ENCODE assay signal across 9 mouse cellular contexts in the genomic region with DNA sequence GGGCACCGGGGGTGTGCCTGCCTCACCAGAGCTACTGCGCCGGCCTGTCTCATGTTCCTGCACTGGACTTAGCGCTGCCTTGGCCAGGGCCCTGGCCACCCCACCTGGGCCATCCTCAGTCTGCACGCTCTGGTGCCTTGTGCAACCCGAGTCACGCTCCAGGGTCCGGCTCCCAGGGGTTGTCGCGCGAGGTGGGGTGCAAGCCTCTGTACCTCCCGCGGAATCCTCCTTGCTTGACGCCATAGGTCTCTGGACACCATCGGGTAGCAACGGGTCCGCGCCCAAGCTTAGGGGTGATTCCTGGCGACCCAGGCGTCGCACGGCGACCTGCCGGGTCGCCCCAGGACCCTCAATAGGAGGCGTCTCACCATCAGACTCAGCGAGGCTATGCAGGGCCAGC. TPM values are rescaled to one million over a fixed set of nuclear protein-coding genes. Genes with fewer than 3 reads are reported as not detected.
DNase-seq lines count a peak whose midpoint lies in the region; ATAC-seq and TF ChIP-seq lines count a peak whose summit lies in the region.
"Had no signal": no experiment of that assay in that cellular context is flagged by ENCODE, and none has a peak within 500 bp of the region (broad histone marks: within the 10 kb centered on the region; RNA-seq: fewer than 3 reads in every experiment).

No protein-coding gene starts in this region.

- H3K4me3 ChIP-seq in kidney, embryonic 14.5 days (ENCODE audit: low read length) = peak overlapping the region; percentile 44
- peak overlapping the region; percentile 62 for H3K4me3 ChIP-seq in brown adipose tissue, adult 24 weeks (ENCODE audit: insufficient read depth, low read depth, low read length)
- peak overlapping the region; percentile 43 for H3K4me3 ChIP-seq in heart, postnatal 0 days (ENCODE audit: low read depth, low read length)
- peak overlapping the region in 1 of 2 experiments; percentile 40; a peak in 3 of 4 replicates for H3K4me3 ChIP-seq in liver, embryonic 14.5 days (ENCODE audit: insufficient read depth in 1 of 2, low read depth in 2 of 2, low read length in 2 of 2)

- DNase-seq in kidney, postnatal 10 days = no peak
- DNase-seq in heart, postnatal 0 days (ENCODE audit: low spot score) = no peak
- no peak for DNase-seq in liver, embryonic 14.5 days (ENCODE audit: low read depth in 3 of 3, low spot score in 3 of 3)
- DNase-seq in embryo, embryonic 9.5 days (ENCODE audit: extremely low spot score) = no peak
- no peak for DNase-seq in retina, postnatal 1 day
- DNase-seq in layer of hippocampus, postnatal 25 days (ENCODE audit: extremely low spot score in 1 of 2, low spot score in 1 of 2) = no peak

- WGBS in kidney, embryonic 14.5 days = 16% methylated on average over 27 of the region's 27 CpGs
- WGBS in heart, postnatal 0 days = 21% methylated on average over 27 of the region's 27 CpGs
- WGBS in liver, embryonic 14.5 days (ENCODE audit: insufficient replicate concordance) = 35% methylated on average over 27 of the region's 27 CpGs

- no peaks in the 10 kb centered on the region for H3K36me3 ChIP-seq in kidney, embryonic 14.5 days (ENCODE audit: control insufficient read depth, insufficient read depth, low read length)
- H3K36me3 ChIP-seq in heart, postnatal 0 days (replicated peaks; ENCODE audit: control insufficient read depth, insufficient read depth, low read length) = no peaks in the 10 kb centered on the region
- no peaks in the 10 kb centered on the region; the same call in 1 of the 2 replicates for H3K36me3 ChIP-seq in liver, embryonic 14.5 days (replicated peaks; ENCODE audit: control insufficient read depth, insufficient read depth, low read depth)

- no peak for ATAC-seq in kidney, embryonic 14.5 days (ENCODE audit: low FRiP score, low TSS enrichment)
- ATAC-seq in heart, postnatal 0 days (ENCODE audit: insufficient read depth, low read depth) = no peak
- no peak for ATAC-seq in liver, embryonic 14.5 days (ENCODE audit: insufficient read depth)

- peaks cover 12% of the 10 kb centered on the region for H3K4me1 ChIP-seq in kidney, embryonic 14.5 days (ENCODE audit: control insufficient read depth, insufficient read depth, low read length)
- H3K4me1 ChIP-seq in brown adipose tissue, adult 24 weeks (ENCODE audit: control insufficient read depth, insufficient read depth, insufficient read length, low read length) = peaks cover 9% of the 10 kb centered on the region
- H3K4me1 ChIP-seq in heart, postnatal 0 days (ENCODE audit: control insufficient read depth, insufficient read depth) = peaks cover 9% of the 10 kb centered on the region; the same call in 1 of the 2 replicates
- H3K4me1 ChIP-seq in liver, embryonic 14.5 days (replicated peaks; ENCODE audit: control insufficient read depth in 2 of 2, insufficient read depth in 2 of 2, low read length in 1 of 2) = peaks cover 3 to 18% of the 10 kb centered on the region in 2 experiments; a peak in 3 of 4 replicates

- peak overlapping the region; percentile 84 for H3K4me2 ChIP-seq in kidney, embryonic 14.5 days (replicated peaks; ENCODE audit: low read depth, low read length)
- H3K4me2 ChIP-seq in heart, postnatal 0 days (ENCODE audit: low read depth, low read length) = peak overlapping the region; percentile 70
- peak overlapping the region; percentile 61 for H3K4me2 ChIP-seq in liver, embryonic 14.5 days (ENCODE audit: low read depth)

- H3K27me3 ChIP-seq in kidney, embryonic 14.5 days (ENCODE audit: control insufficient read depth, insufficient read depth, low read length) = peaks cover 42% of the 10 kb centered on the region
- H3K27me3 ChIP-seq in heart, postnatal 0 days (ENCODE audit: control insufficient read depth, insufficient read depth, low read length) = peaks cover 56% of the 10 kb centered on the region
- H3K27me3 ChIP-seq in liver, embryonic 14.5 days (ENCODE audit: control insufficient read depth, insufficient read depth, low read length) = peaks cover 6% of the 10 kb centered on the region

- H3K9ac ChIP-seq in kidney, embryonic 14.5 days (ENCODE audit: low read depth, low read length) = peak overlapping the region; percentile 40
- H3K9ac ChIP-seq in heart, postnatal 0 days (replicated peaks; ENCODE audit: low read depth, low read length) = no peak overlapping the region
- no peak overlapping the region for H3K9ac ChIP-seq in liver, embryonic 14.5 days (replicated peaks)

- peaks cover 3% of the 10 kb centered on the region; the same call in 1 of the 2 replicates for H3K9me3 ChIP-seq in kidney, embryonic 14.5 days (ENCODE audit: control insufficient read depth, low read length)
- peaks cover 5% of the 10 kb centered on the region for H3K9me3 ChIP-seq in heart, postnatal 0 days (replicated peaks; ENCODE audit: control insufficient read depth, low read length)
- no peaks in the 10 kb centered on the region for H3K9me3 ChIP-seq in liver, embryonic 14.5 days (ENCODE audit: control insufficient read depth, low read length)

- TF ChIP-seq EP300 in heart, postnatal 0 days (IDR thresholded peaks at IDR 0.05; ENCODE audit: low read depth) = no peak
- TF ChIP-seq EP300 in liver, embryonic 14.5 days (IDR thresholded peaks at IDR 0.05; ENCODE audit: low read depth) = no peak

- no peak for TF ChIP-seq CTCF in heart, postnatal 0 days (IDR thresholded peaks at IDR 0.05; ENCODE audit: low read depth)
- TF ChIP-seq CTCF in liver, embryonic 14.5 days (IDR thresholded peaks at IDR 0.05; ENCODE audit: low read depth) = 0 out of 2 replicates have a peak, but pooled peaks have one; percentile 2

- H3K27ac ChIP-seq in kidney, embryonic 14.5 days (ENCODE audit: low read depth, low read length) = no peak overlapping the region
- H3K27ac ChIP-seq in brown adipose tissue, adult 24 weeks (replicated peaks; ENCODE audit: low read depth, low read length) = no peak overlapping the region
- no peak overlapping the region for H3K27ac ChIP-seq in heart, postnatal 0 days (ENCODE audit: low read depth)
- H3K27ac ChIP-seq in liver, embryonic 14.5 days = no peak overlapping the region

RNA-seq across cellular contexts. Expression of gene Dnase2a, which starts 4.0 kb away (rescaled TPM):
- 10.8 and 12.1 TPM in 2 replicates for polyA plus RNA-seq in kidney, embryonic 14.5 days (2014; fragmentation: Nextera tagmentation; extraction: Ambion mirVana)
- 4.6 and 12.9 TPM in 2 replicates for polyA plus RNA-seq in brown adipose tissue, adult 24 weeks (2012; ENCODE audit: insufficient read depth, insufficient read length, missing spikeins)
- 6.0 and 11.0 TPM in 2 replicates for total RNA-seq in heart, postnatal 0 days (2014; rRNA removed; ENCODE audit: low replicate concordance)
- polyA plus RNA-seq in heart, postnatal 0 days (2015; fragmentation: Nextera tagmentation; extraction: Ambion mirVana) = 4.6 and 5.6 TPM in 2 replicates
- polyA plus RNA-seq in liver, embryonic 14.5 days (2012; rRNA removed) = 9.6 and 11.0 TPM in 2 replicates
- 8.4 and 8.5 TPM in 2 replicates for polyA plus RNA-seq in liver, embryonic 14.5 days (2014; fragmentation: Nextera tagmentation; extraction: Ambion mirVana)
- 1 to 10 TPM; 3.7 to 4.3 TPM for total RNA-seq in layer of hippocampus, postnatal 25 days (2021)

RNA-seq across cellular contexts. Expression of gene Klf1, which starts 10.7 kb away (rescaled TPM):
- 1.2 and 1.7 TPM in 2 replicates for polyA plus RNA-seq in kidney, embryonic 14.5 days (2014; fragmentation: Nextera tagmentation; extraction: Ambion mirVana)
- polyA plus RNA-seq in brown adipose tissue, adult 24 weeks (2012; ENCODE audit: insufficient read depth, insufficient read length, missing spikeins) = not detected in 2 replicates
- total RNA-seq in heart, postnatal 0 days (2014; rRNA removed; ENCODE audit: low replicate concordance) = not detected in 2 replicates
- 0.27 and 0.56 TPM in 2 replicates for polyA plus RNA-seq in heart, postnatal 0 days (2015; fragmentation: Nextera tagmentation; extraction: Ambion mirVana)
- 209 and 251 TPM in 2 replicates for polyA plus RNA-seq in liver, embryonic 14.5 days (2012; rRNA removed)
- polyA plus RNA-seq in liver, embryonic 14.5 days (2014; fragmentation: Nextera tagmentation; extraction: Ambion mirVana) = 522 and 566 TPM in 2 replicates
- total RNA-seq in layer of hippocampus, postnatal 25 days (2021) = under 1 TPM in 1 of 2 experiments, not detected in 1; 0.17 TPM
- total RNA-seq: monocyte, adult 5-6 weeks had no signal

RNA-seq across cellular contexts. Expression of gene Gcdh, which starts 18.7 kb away (rescaled TPM):
- 28.6 and 43.3 TPM in 2 replicates for polyA plus RNA-seq in kidney, embryonic 14.5 days (2014; fragmentation: Nextera tagmentation; extraction: Ambion mirVana)
- polyA plus RNA-seq in brown adipose tissue, adult 24 weeks (2012; ENCODE audit: insufficient read depth, insufficient read length, missing spikeins) = 53.8 and 76.8 TPM in 2 replicates
- 45.5 and 52.8 TPM in 2 replicates for total RNA-seq in heart, postnatal 0 days (2014; rRNA removed; ENCODE audit: low replicate concordance)
- polyA plus RNA-seq in heart, postnatal 0 days (2015; fragmentation: Nextera tagmentation; extraction: Ambion mirVana) = 33.0 and 33.5 TPM in 2 replicates
- 27.1 and 31.4 TPM in 2 replicates for polyA plus RNA-seq in liver, embryonic 14.5 days (2012; rRNA removed)
- polyA plus RNA-seq in liver, embryonic 14.5 days (2014; fragmentation: Nextera tagmentation; extraction: Ambion mirVana) = 38.9 and 42.7 TPM in 2 replicates
- total RNA-seq in layer of hippocampus, postnatal 25 days (2021) = 10 to 100 TPM; 32.4 to 39.7 TPM

RNA-seq across cellular contexts. Expression of gene Mast1, which starts 24.8 kb away (rescaled TPM):
- 0.21 and 0.35 TPM in 2 replicates for polyA plus RNA-seq in kidney, embryonic 14.5 days (2014; fragmentation: Nextera tagmentation; extraction: Ambion mirVana)
- polyA plus RNA-seq in brown adipose tissue, adult 24 weeks (2012; ENCODE audit: insufficient read depth, insufficient read length, missing spikeins) = not detected in 2 replicates
- 0.08 TPM in 1 of 2 replicates, not detected in the other for total RNA-seq in heart, postnatal 0 days (2014; rRNA removed; ENCODE audit: low replicate concordance)
- 0.05 TPM in 1 of 2 replicates, not detected in the other for polyA plus RNA-seq in heart, postnatal 0 days (2015; fragmentation: Nextera tagmentation; extraction: Ambion mirVana)
- 0.06 and 0.21 TPM in 2 replicates for polyA plus RNA-seq in liver, embryonic 14.5 days (2012; rRNA removed)
- 0.08 and 0.14 TPM in 2 replicates for polyA plus RNA-seq in liver, embryonic 14.5 days (2014; fragmentation: Nextera tagmentation; extraction: Ambion mirVana)
- total RNA-seq in layer of hippocampus, postnatal 25 days (2021) = 100 to 1,000 TPM in 1 of 2 experiments, 10 to 100 TPM in 1; 75.7 to 100 TPM
- total RNA-seq: monocyte, adult 5-6 weeks had no signal

RNA-seq across cellular contexts. Expression of gene Rtbdn, which starts 34.4 kb away (rescaled TPM):
- polyA plus RNA-seq in kidney, embryonic 14.5 days (2014; fragmentation: Nextera tagmentation; extraction: Ambion mirVana) = 0.16 TPM in 1 of 2 replicates, not detected in the other
- not detected in 2 replicates for polyA plus RNA-seq in brown adipose tissue, adult 24 weeks (2012; ENCODE audit: insufficient read depth, insufficient read length, missing spikeins)
- not detected in 2 replicates for total RNA-seq in heart, postnatal 0 days (2014; rRNA removed; ENCODE audit: low replicate concordance)
- polyA plus RNA-seq in heart, postnatal 0 days (2015; fragmentation: Nextera tagmentation; extraction: Ambion mirVana) = 0.10 TPM in 1 of 2 replicates, not detected in the other
- polyA plus RNA-seq in liver, embryonic 14.5 days (2012; rRNA removed) = 0.03 TPM in 1 of 2 replicates, not detected in the other
- polyA plus RNA-seq in liver, embryonic 14.5 days (2014; fragmentation: Nextera tagmentation; extraction: Ambion mirVana) = not detected in 2 replicates
- total RNA-seq in layer of hippocampus, postnatal 25 days (2021) = 1 to 10 TPM in 1 of 2 experiments, under 1 TPM in 1; 0.47 to 1.3 TPM
- total RNA-seq: monocyte, adult 5-6 weeks had no signal

Comparison
In these comparisons a context has a peak if more than half of its experiments do, and no peak if none do; other contexts are left out.
1. RNA of gene Klf1, which starts 10.7 kb away (polyA plus RNA-seq): 209 to 566 TPM in liver, embryonic 14.5 days; 1.2 to 1.7 TPM in kidney, embryonic 14.5 days, 0.27 to 0.56 TPM in heart, postnatal 0 days and not detected in brown adipose tissue, adult 24 weeks; every median in the first group is over 10 times any median in the second.
2. Peak in every context shown above with its lines, with median percentiles within 50 percentile points of each other: H3K4me2 ChIP-seq.